Mouse (Mus musculus): ENCODE results near the gene Tcf7.

The Tcf7 gene

DNA sequence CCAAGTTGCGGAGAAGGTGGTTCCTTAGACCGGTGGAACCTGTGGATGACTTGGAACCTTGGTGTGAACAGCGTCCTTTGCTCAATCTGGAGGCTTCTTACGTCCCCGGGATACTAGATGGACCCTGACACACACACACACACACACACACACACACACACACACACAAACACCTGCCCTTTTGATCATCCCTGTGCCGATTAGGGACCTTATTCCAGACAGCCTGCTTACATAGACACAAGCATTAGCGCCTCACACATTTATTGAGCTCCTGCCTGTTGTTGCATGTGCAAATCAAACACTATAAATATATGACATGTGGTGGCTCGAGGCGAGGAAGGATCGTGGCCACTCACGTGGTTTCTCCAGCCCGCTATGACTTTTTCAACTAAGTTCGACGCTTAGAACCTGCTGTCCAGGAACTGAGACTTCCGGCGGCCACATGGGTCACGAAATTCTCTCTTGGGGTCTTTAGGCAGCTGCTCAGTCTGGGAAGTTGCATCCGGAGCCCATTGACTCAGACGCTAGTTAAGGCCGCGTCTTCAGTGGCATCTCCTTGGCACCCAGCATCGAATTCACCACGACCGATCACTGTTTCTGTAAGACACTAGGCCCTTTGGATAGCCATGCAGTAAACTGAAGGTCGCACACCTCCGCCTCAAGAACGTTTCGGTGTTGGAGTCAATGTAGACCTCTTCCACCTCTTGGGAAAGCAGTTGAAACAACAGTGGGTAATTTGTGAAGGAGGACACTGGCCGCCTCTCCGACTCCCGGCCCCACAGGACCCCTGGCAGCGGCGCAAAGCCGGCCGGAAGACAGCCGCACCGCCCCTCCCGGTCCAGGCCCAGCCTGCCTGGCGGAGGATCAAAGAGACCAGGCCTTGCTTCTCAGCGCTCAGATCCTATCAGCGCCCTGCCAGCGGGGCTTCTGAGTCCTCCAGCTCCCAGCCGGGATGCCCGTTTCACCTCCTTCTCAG, 1.1 kb upstream of the Tcf7 start:
- DNase-seq (ENCODE audit: low spot score in 2 of 2): no peak

DNA sequence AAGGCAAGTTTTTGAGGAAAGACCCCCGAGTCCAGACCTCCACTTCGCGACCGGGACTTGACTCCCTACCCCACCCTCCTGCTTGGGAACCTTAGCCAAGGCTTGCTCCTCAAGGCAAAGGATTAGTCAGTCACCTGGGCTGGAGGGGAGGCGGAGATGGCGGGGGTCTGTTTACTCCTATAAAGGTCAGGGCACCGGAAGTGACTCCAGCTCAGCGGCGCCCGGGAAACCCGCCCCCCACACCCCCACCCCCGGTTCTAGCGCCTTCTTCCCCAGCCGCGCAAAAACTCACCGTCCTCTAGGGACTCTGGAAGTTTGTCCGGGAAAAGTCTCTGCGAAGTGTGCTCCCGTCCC, 417 bp downstream of the Tcf7 start:
- DNase-seq (ENCODE audit: low spot score in 2 of 2): no peak

DNA sequence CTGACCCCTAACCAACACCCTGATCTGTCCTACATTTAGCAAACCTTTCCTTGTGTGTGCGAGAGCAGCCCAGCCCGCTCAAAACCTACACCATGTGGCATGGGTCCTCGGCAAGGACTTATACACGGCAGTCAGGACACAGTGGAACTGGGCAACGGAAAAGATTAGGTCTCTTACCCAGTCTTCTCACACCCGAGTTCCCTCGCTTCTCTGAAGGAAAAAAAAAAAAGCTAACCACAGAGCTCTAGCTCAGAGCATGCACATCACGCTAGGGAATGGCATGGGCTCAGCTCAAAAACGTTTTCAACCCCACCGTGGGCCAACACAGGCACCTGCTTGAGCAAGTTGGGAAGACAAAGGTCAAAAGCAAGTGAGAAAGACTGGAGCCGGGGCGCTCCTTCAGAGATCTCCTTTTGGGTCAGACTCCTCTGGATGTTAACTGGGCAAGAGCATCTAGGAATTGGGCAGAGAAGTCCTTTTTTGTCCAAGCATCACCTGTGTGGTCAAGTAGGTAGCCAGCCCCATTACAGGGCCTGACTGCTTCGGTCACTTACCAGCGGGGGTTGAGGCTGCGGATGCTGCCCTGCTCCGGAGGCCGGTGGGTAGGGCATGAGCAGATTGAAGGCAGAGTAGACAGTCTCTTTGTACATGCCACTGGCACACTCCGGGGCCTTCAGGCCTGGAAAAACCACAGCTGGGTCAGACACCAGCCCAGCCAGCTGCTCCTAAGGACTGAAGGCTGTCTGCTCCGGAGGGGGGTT, 1.1 kb downstream of the Tcf7 start:
- DNase-seq (ENCODE audit: low spot score in 2 of 2): no peak

DNA sequence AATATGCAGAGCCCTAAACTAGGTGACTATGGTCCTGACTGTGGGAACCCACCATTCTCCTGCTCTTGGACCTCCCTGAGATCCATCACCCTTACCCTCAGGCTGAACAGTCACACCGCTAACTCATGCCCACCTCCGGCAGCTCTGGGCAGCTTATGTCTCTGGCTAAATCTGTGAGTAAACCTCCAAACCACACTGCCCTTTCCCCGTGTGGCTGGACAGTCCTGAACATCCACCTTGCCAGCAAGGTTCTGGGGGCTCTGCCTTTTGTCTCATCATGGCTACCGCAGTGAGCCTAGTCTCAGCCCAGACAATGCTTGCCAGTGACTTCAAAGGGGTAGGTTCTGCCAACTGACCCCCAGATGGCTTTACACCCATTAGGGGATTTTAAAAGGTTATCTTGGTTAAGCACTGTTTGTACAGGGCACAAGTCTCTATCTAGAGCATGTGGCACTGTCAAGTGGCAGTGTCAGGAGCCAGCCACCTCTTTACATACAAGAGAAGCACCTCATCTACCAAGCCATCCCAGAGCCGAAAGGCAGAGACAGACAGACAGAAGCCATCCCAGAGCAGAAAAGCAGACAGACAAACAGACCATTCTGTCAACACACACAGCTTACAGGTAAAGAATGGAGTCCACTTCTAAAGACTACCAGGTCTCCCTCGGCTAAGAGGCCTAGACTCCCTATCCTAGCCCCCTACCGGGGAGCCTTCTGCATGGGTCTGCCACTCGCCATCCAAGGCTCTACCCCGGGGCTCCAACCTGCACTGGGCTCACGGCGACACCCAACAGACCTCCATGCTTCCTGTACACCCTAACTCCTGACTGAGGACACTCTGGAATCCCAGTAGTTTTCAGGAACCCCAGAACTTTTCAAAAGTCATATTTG, 2.0 kb downstream of the Tcf7 start:
- no peak for DNase-seq (ENCODE audit: low spot score in 2 of 2)

DNA sequence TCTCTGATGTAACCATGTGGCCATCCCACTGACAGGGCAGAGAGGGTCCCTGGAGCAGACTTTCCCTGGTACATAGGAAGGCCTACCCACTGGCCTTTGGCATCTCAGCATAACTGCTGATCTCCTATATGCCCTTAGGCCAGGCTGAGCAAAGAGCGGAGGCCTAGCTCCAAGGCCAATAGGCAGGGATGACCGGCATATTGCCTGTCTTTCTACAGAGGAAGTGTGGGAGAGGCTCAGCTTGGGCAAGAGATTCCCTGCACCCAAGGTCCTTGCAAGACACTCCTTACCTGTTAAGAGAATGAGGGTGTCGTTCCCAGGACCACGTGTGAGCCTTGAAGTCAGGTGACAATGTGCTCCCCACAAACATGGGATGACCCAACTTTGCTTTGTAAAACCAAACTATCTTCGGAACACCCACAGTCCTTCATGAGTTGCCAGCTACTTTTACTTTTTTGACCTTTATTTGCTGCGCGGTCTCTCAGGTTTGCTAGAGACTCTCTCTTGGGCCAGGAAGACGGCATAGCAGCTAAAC, 3.1 kb downstream of the Tcf7 start:
- no peak for DNase-seq (ENCODE audit: low spot score in 2 of 2)

DNA sequence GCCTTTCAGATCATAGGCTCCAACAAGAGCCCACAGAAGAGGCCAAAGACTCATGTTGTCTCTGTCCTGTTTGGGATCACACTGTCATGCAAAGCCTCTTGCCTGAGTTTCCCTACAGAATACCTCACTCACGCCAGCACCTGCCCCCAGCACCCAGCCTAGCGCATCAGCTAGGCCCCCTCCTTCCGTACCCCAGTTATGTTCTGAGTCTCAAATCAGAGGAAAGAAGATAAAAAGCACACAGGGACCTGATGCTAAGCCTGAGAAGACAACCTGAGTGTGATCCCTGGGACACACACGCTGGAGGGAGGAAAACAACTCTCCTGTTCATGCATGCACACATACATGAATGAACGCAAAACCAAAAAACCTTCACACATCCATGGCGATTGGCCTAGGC, 3.8 kb downstream of the Tcf7 start:
- DNase-seq (ENCODE audit: low spot score in 2 of 2): no peak

DNA sequence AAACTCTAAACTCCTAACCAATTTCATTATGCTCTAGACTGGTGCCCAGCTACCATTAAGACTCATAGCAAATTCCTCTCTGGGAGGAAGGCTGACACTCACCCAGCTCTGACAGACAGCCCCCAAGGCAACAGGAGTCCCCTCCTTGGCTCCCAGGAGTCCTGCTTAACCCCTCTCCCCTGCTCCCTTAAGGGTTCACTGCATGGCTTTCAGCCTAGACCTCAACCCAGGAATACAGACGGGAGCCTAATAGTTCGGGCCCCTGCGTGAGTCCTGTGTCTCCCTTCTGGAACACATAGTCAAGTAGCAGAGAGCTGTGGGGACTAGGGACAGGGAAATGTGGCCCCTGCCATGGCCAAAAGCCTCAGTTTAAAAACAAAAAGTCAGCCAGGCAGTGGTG, 4.7 kb downstream of the Tcf7 start:
- DNase-seq (ENCODE audit: low spot score in 2 of 2): no peak

DNA sequence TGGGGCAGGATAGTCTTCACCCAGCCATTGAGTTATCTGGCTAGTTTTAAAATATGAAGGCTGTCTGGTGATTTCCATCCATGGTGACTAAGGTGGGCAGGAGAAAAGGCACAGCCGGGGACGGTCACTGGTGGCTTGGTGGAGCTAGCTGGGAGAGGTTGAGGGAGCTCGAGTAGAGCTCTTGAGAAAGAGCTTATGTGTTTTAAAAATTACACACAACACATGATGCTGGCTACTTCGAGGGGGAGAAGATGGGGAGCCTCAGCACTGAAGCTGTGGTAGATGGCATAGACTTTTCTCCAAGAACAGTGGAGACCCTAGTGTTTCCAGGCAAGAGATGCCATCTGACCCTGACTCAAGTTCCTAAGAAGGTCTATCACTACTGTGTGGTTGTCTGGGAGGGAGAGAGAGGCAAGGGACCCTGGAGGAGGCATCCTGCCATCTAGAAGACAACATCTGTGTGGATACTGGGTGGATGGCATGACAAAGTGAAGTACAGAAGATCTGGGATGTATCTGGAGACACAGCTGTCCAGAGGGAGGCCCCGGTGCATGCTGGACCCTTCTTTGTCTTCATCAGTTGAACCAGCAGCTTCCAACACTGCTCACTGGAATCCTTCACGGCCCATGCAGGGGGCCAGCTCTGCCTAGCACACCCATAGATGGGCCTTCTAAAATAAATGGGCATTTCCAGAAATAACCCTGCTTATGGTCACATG, 5.2 kb downstream of the Tcf7 start:
- no peak for DNase-seq (ENCODE audit: low spot score in 2 of 2)

DNA sequence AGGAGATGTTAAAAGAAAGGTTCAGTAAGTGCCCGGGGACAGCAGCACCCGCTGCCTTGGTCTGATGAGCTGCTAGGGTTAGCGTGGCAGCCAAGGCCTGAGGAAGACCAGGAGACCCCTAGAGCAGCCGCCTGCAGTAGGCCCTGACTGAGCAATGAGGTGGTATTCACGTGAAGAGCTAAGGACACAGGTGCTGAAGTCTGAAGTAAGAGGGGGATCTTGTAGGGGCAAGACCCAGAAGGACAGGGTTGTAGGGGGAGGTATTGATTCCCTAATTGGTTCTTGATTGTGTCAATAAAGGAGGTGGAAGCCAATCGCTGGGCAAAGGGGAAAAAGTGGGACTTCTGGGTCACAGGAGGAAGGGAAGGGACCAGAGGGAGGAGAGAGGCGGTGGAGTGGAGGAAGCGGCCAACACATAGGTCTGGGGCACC, 5.8 kb downstream of the Tcf7 start:
- no peak for DNase-seq (ENCODE audit: low spot score in 2 of 2)

DNA sequence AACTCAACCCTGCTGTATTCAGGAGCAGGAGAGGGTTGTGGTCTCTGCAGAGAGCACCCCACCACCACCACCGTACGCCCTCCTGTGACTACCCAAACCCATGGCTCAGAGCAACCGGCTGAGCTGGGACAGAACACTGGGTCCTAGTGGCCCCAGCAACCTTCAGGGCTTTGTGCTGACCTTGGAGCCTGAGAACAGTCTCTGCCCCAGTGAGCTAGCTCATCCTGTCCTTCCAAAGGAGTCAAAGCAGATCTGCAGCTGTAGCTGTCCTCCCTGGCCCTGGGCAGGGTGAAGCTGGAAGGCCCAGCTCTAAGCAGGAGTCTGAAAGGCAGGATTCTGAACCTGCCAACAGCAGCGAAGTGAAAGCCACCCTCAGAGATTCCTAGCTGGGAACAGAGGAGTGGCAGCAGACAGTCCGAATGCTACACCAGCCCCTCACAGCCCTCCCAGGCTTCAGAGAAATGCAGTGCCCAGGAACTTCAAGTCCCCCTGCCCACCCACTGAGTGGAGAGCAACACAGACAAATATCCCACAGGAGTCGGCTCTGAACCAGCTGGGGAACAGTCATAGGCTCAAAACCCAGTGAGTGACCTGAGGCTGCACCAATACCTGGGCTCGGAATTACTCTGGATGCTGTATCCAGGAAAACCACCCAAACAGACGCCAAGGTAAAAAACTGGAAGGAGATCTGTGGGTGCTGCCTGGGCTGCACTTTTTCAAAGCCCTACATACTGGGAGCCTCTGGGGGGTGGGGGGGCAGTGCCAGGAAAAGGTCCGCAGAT, 6.8 kb downstream of the Tcf7 start:
- no peak for DNase-seq (ENCODE audit: low spot score in 2 of 2)

DNA sequence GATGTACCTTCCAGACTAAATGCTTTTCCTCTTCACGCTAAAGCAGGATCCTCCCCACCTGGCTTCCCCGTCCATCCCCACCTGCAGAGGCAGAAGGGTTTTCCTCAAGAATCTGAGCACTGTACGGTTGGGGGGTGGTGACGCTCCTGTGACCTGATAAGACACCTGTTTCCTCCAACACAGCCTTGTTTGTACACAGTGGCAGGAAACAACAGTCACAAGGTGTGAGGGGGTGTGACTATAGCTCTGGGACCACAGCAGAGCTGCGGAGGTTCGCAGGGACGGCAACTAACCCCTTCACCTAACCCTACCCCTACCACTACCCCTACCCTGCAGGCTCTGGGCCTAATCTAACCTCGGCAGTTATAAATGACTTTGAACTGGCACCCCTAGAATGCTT, 7.4 kb downstream of the Tcf7 start:
- DNase-seq (ENCODE audit: low spot score in 2 of 2): no peak

DNA sequence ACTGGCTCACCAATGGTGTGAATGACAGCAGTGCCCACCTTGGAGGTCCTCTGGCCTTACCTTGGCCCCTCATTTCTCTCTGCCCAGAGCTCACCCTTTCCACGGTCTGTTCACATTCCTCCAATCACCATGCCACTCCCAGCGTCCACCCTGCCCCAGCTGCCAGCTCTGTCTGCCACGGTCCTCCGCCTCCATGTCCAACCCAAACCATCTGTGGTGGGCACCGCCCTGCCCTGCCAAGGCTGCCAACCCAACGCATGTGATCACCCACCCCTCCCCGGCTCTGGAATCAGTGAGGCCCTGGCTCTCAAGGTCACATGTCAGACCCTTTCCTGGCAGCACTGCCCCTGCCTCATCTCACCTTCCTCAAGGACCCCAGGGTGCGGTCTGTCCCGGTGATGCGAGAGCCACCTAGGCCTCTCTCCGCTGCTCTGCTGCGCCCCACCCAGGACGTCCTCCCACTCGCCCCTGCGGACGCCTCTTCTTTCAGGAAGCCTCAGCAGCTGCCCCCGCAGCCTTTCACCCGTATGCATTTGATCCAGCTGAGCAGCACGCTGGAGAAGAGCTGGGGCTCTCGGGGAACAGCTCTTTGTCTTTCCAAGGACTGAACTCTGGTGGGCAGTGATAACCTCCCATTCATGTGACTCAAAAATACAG, 8.2 kb downstream of the Tcf7 start:
- DNase-seq (ENCODE audit: low spot score in 2 of 2): peak in 1 of 2 experiments; percentile 49

DNA sequence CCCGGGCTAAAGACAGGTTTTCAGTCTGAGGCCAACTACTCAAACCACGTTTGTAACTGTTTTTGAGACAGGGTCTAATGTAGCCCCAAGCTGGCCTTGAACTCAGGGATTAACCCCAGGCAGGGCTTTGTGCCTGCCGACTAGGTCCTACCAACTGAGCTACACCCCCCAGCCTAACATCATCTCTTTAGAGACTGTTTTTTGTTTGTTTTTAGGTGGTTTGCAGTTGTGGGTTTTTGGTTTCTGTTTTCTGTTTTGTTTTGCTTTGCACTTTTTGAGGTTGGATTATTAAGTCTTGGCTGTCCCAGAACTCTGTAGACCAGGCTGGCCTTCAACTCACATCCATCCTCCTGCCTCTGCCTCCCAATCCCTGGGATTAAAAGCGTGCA, 8.9 kb downstream of the Tcf7 start:
- DNase-seq (ENCODE audit: low spot score in 2 of 2): no peak

DNA sequence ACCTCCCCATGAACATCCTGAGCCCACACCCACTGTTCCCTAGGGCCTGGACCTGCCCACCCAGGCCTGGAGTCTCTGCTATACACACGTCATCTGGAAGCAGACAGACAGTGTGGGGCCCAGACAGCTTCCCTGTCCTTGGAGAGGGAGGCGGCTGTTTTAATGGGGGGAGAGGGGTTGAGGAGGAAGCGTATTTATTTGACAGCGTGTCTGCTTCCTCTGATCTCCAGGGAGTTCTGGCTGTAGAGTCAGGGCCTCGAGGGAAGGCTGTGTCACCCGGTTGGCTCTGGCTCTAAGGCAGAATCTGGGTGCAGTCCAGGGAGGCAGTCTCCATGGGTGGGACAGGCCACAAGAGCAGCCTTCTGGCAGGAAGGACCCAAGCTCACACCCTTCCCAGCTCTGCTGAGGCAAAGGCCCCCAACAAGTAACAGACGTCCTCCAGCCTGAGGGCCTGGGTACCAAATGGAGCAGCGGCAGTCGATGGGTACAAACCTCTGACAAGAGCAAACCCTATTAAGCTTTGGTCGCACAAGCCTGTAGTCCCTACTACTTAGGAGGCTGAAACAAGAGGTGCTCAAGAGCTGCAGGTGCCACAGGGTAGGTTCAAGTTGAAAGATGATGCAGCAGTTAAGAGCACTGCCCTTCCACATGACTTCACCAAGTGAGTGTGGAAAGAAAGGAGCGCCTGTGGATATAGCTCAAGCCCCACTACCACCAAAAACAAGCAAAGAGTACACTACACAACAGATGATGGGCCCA, 9.5 kb downstream of the Tcf7 start:
- no peak for DNase-seq (ENCODE audit: low spot score in 2 of 2)

DNA sequence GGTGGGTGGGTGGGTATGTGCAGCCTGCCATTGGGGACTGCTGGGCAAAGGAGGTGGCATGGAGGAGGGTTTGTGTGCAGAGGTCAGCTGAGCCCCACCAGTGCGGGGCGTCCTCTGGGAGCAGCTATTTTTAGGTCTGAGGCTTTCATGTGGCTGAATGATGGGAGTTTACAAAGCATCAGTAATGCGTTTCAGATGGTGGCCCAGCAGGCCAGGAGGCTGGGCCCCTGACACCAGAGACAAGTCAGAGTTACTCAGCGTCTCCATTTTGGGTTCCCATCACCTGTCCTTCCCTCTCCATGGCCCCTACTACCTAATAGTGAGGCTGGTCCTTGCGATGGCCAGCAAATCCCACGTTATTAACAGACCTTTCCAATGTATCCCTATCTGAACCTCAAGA, 10.2 kb downstream of the Tcf7 start:
- DNase-seq (ENCODE audit: low spot score in 2 of 2): no peak

DNA sequence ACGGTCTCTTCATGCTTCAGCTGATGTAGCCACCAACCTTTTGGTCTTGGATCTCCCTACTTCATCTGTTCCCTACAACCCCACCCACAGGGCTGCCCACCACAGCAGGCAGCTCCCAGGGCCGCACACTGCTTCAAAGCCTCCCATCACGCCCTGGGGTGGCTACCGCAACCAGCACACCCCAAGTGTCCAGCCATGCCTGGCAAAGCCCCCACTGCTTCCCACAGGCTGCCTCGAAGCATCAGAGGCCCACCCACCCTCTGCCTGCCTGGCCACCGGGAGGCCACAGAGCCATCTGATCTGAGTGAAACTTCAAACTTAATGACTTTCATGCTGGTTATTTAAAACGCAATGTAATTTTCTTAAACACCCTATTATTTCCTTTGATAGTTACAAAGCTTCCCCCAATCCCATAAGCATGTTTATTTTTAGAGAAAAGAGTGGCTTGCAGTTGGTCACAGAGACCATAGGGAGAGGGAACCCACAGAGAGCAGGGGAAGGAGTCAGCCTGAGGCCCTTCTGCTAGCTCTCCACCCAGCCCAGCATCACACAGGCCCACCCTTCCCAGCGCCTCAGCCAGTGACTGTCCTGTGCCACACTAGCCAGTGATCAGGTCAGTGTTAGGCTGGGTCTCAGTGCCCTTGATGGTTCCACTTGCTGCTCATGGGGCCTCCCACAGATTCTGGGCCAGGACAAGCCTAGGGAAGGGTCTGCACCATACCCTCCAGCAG, 10.9 kb downstream of the Tcf7 start:
- no peak for DNase-seq (ENCODE audit: low spot score in 2 of 2)

DNA sequence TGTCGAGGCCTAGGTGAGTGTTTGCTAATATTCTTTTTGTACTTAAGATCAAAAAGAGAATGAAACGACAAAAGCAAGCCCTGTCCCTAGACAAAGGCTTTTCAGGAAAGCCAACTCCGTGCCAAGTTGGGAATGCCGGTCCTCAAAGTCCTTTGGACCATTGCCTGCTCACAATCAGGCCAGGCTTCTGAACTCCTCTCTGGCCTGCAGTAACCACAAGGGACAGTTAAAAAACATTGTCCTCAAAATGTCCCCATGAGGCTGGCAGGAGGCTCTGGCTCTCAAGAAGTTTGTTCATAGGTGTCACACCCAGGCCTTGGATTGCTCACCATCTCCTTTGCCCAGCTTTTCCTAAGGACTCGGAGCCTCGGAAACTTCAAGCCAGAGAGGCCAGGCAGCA, 13.0 kb downstream of the Tcf7 start:
- DNase-seq (ENCODE audit: low spot score in 2 of 2): no peak

DNA sequence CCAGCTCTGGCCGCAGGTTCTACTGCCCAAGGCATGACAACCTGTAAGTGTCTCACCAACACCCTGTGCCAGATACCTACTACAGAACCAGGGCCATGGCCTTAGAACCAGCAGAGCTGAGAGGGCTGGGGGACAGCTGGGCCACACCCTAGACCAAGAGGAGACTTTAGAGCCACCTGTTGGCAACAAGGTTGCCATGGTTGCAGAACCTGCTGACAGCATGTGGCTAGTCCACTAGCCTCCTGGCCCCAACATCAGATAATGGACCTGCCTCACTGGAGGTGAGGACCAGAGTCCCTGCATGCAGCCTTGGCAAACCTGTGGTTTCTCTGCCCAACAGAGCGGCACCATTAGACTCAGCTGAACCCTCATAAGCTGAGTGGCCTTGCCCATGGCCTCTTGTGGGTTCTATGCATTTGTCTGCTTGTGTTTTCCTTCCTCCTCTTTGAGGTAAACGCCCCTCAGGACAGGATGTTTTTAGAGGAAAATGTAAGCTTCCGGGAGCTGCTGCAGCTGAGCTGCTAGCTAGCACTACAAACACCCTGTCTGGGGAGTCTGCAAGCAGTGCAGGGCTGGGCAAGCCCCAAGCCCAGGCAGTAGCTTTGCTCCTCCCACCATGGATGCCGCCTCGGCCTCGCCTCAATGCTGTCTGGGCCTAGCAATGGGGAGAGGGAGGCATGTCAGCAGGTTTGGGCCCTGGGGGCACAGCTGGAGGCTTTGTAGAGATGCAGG, 14.5 kb downstream of the Tcf7 start:
- peak; percentile 60 to 71 for DNase-seq (ENCODE audit: low spot score in 2 of 2)

Data from spleen, postnatal 36 days (tissue).